Mouse (Mus musculus) heart, embryonic 16.5 days (tissue): ENCODE results near the gene Ano10. TPM values are rescaled to one million over a fixed set of nuclear protein-coding genes. Genes with fewer than 3 reads are reported as not detected.
"Not testable (repeated sequence)": the region's sequence is repeated elsewhere in the genome, so short reads cannot be mapped to it uniquely, and the experiment has no call there.

ENCODE experiments used
- ATAC-seq: fragments of 200-750 bp; cut with Nextera tagmentation; replicated peaks from 2 replicates; pipeline ENCODE4 v1.8.0; 2017; ENCODE audit warnings: moderate number of reproducible peaks; ENCODE audit not compliant: insufficient read depth, low FRiP score; ENCODE audit errors: extremely low read depth
- H3K27ac ChIP-seq: fragments of 300-500 bp; sonication (generic); 2 replicates; pipeline ENCODE4 v1.5.1; 2014; ENCODE audit warnings: mild to moderate bottlenecking, low read length, control low read depth, moderate library complexity
- H3K27me3 ChIP-seq: fragments of 300-500 bp; sonication (generic); 2 replicates; pipeline ENCODE4 v1.6.1; 2014; ENCODE audit warnings: low read length, mixed read lengths; ENCODE audit not compliant: control insufficient read depth, insufficient read depth
- H3K36me3 ChIP-seq: fragments of 300-500 bp; sonication (generic); 2 replicates; pipeline ENCODE4 v1.6.1; 2014; ENCODE audit not compliant: control insufficient read depth, insufficient read depth
- H3K4me1 ChIP-seq: fragments of 300-500 bp; sonication (generic); 2 replicates; pipeline ENCODE4 v1.6.1; 2014; ENCODE audit warnings: low read length, mixed read lengths; ENCODE audit not compliant: control insufficient read depth, insufficient read depth
- H3K4me2 ChIP-seq: fragments of 300-500 bp; sonication (generic); 2 replicates; pipeline ENCODE4 v1.6.1; 2014; ENCODE audit warnings: low read depth, mild to moderate bottlenecking, control low read depth, low read length
- H3K4me3 ChIP-seq: fragments of 300-500 bp; sonication (generic); 2 replicates; pipeline ENCODE4 v1.5.1; 2014; ENCODE audit warnings: mild to moderate bottlenecking, control low read depth, low read length
- H3K9ac ChIP-seq: fragments of 300-500 bp; sonication (generic); 2 replicates; pipeline ENCODE4 v1.6.1; 2014; ENCODE audit warnings: low read length, control low read depth
- H3K9me3 ChIP-seq: fragments of 300-500 bp; sonication (generic); replicated peaks from 2 replicates; pipeline ENCODE4 v1.6.1; 2016; ENCODE audit warnings: low read length; ENCODE audit not compliant: control insufficient read depth
- WGBS: fragments of 180-500 bp; shearing (Covaris S2); extraction: QIAGEN DNeasy Blood & Tissue Kit; methylation state at CpG from one replicate; pipeline ENCODE4 v1.1.7; 2014; 5-methylcytosine and 5-hydroxymethylcytosine counted together
- polyA plus RNA-seq: library from polyadenylated mRNA; unstranded; fragments of >200 nt; fragmentation: Nextera tagmentation; extraction: Ambion mirVana; gene quantifications from 2 replicates; pipeline ENCODE4 v1.2.1, GENCODE M21; 2015

The Ano10 gene
- polyA plus RNA-seq, 1 experiment from 2014 or later = 27.3 TPM

GRCm38 (mm10) chr9:122177256-122178220, 116.7 kb downstream of the Ano10 start:
- Histone ChIP-seq H3K9me3 (no peaks in the 10 kb centered on the region), H3K36me3 (no peaks in the 10 kb centered on the region), H3K27me3 (no peaks in the 10 kb centered on the region), H3K4me2 (no peak overlapping the region), H3K4me3 (no peak overlapping the region), H3K4me1 (peaks cover 28% of the 10 kb centered on the region), H3K9ac (no peak overlapping the region), H3K27ac (peak overlapping the region; percentile 57)
- ATAC-seq = no peak
- WGBS = 71% methylated on average over 7 of the region's 7 CpGs

GRCm38 (mm10) chr9:122174723-122175122, 119.5 kb downstream of the Ano10 start:
- no peak for ATAC-seq
- H3K27me3 ChIP-seq = no peaks in the 10 kb centered on the region

GRCm38 (mm10) chr9:122173405-122174233, 120.6 kb downstream of the Ano10 start:
- H3K36me3 ChIP-seq = peaks cover 3% of the 10 kb centered on the region; the same call in 1 of the 2 replicates
- ATAC-seq = no peak; the same call in 1 of the 2 replicates
- 61% methylated on average over 9 of the region's 9 CpGs for WGBS
- H3K9me3 ChIP-seq = no peaks in the 10 kb centered on the region
- no peak overlapping the region for H3K4me2 ChIP-seq
- H3K4me3 ChIP-seq = no peak overlapping the region
- H3K4me1 ChIP-seq = peaks cover 22% of the 10 kb centered on the region
- H3K9ac ChIP-seq = no peak overlapping the region
- H3K27me3 ChIP-seq = no peaks in the 10 kb centered on the region
- H3K27ac ChIP-seq = peak overlapping the region; percentile 37; the same call in 1 of the 2 replicates

More at GRCm38 (mm10) chr9:122174723-122175122, 119.5 kb downstream of the Ano10 start:
- Histone ChIP-seq H3K27ac (no peak overlapping the region), H3K4me2 (no peak overlapping the region), H3K4me1 (peaks cover 28% of the 10 kb centered on the region), H3K36me3 (peaks cover 3% of the 10 kb centered on the region; the same call in 1 of the 2 replicates), H3K4me3 (no peak overlapping the region), H3K9ac (no peak overlapping the region), H3K9me3 (no peaks in the 10 kb centered on the region)
- WGBS = 87% methylated on average over 6 of the region's 6 CpGs

GRCm38 (mm10) chr9:122172612-122173186, 121.5 kb downstream of the Ano10 start:
- Histone ChIP-seq H3K4me1 (peaks cover 13% of the 10 kb centered on the region), H3K27ac (no peak overlapping the region), H3K9ac (no peak overlapping the region), H3K4me2 (no peak overlapping the region), H3K9me3 (no peaks in the 10 kb centered on the region), H3K27me3 (no peaks in the 10 kb centered on the region), H3K4me3 (no peak overlapping the region), H3K36me3 (peaks cover 3% of the 10 kb centered on the region; the same call in 1 of the 2 replicates)
- WGBS = 79% methylated on average over 11 of the region's 11 CpGs
- no peak for ATAC-seq

GRCm38 (mm10) chr9:122169901-122170300, 124.3 kb downstream of the Ano10 start:
- no peak overlapping the region for H3K27ac ChIP-seq
- H3K9ac ChIP-seq = no peak overlapping the region
- peaks cover 12% of the 10 kb centered on the region for H3K4me1 ChIP-seq
- ATAC-seq = no peak
- no peak overlapping the region for H3K4me3 ChIP-seq
- H3K9me3 ChIP-seq = no peaks in the 10 kb centered on the region
- H3K4me2 ChIP-seq = no peak overlapping the region
- H3K36me3 ChIP-seq = peaks cover 20% of the 10 kb centered on the region
- no peaks in the 10 kb centered on the region for H3K27me3 ChIP-seq
- 86% methylated on average over 6 of the region's 6 CpGs for WGBS

- 69% methylated on average over 5 of the region's 5 CpGs for WGBS
- not testable (repeated sequence) for H3K9ac ChIP-seq, H3K27me3 ChIP-seq, H3K27ac ChIP-seq, H3K9me3 ChIP-seq, H3K4me3 ChIP-seq, ATAC-seq, H3K4me2 ChIP-seq, H3K4me1 ChIP-seq
- peaks cover 33% of the 10 kb centered on the region for H3K36me3 ChIP-seq
These were observed 126.5 kb downstream of the Ano10 start for GRCm38 (mm10) chr9:122167719-122168118.

GRCm38 (mm10) chr9:122164535-122164934, 129.7 kb downstream of the Ano10 start:
- no peak overlapping the region for H3K4me2 ChIP-seq
- 88% methylated on average over 4 of the region's 4 CpGs for WGBS
- no peak overlapping the region for H3K27ac ChIP-seq
- H3K36me3 ChIP-seq = peaks cover 44% of the 10 kb centered on the region
- no peaks in the 10 kb centered on the region for H3K9me3 ChIP-seq
- ATAC-seq = no peak
- no peaks in the 10 kb centered on the region for H3K4me1 ChIP-seq
- H3K9ac ChIP-seq = no peak overlapping the region
- no peak overlapping the region for H3K4me3 ChIP-seq
- no peaks in the 10 kb centered on the region for H3K27me3 ChIP-seq

- no peak for ATAC-seq
- 94% methylated on average over 14 of the region's 14 CpGs for WGBS
- Histone ChIP-seq H3K9ac (no peak overlapping the region), H3K9me3 (0 out of 2 replicates have a peak, but pooled peaks cover 3% of the 10 kb centered on the region), H3K27me3 (no peaks in the 10 kb centered on the region), H3K4me2 (no peak overlapping the region), H3K36me3 (peaks cover 20% of the 10 kb centered on the region), H3K4me1 (peaks cover 23% of the 10 kb centered on the region), H3K4me3 (no peak overlapping the region), H3K27ac (no peak overlapping the region)
These were observed 137.2 kb downstream of the Ano10 start for GRCm38 (mm10) chr9:122157079-122157441.
